Mouse (Mus musculus): Measurements from ENCODE around the gene Zfp169.

Gene Zfp169

DNA sequence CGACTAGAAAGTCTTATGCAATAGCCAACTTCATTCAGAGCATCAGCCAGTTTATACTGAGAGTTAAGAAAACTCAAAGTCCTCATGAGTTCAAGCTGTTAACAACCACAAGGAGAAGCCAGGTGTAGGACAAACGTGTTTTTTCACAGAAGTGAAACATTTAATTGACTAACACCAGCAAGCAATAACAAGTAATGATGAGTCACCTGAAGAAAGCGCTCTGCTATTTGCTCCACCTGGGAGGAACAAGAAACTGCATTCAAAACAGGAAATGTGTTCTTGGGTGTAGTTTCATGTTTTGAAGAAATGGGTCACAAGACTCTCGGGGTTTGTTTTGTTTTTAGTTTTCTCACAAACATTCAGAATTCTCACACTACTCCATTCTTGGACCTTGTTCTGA, 2.6 kb upstream of the Zfp169 start:
- DNase-seq: no peak

DNA sequence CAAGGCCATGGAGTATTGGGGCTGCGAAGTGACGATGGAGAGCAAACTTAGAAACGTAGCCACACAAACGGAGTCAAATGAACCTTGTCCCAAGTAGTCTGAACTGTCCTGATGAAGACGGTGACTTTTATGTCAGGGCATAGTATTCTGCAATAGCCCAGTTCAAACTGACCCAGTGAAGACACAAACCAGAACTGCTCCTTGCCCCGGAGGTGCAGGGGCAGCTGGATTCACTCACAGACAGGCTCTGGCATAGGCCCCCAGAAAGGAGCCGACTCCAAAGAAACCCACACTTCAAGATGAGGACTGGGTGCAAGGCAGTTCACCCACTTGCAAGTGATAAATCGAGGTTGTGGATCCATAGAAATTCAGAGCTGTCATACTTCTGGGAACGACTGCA, 4.6 kb downstream of the Zfp169 start:
- no peak for DNase-seq

DNA sequence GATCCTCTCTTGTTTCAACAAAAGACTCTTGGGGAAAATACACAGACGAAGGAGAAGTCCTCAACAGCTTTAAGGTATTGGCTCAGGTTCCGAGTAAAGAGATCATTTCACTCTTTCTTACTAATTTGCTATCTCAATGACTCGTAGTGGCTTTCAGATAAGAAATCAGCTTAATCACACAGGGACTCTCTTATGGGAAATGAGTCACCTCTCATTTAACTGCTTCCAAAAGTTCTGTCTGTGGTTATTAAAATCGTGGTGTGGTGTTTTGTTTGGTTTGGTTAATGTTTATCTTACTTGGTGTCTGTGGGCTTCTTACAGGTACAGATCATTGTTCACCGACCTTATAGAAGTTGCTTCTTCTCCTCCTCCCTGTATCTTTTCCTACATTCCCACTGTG, 10.8 kb downstream of the Zfp169 start:
- no peak for DNase-seq

DNA sequence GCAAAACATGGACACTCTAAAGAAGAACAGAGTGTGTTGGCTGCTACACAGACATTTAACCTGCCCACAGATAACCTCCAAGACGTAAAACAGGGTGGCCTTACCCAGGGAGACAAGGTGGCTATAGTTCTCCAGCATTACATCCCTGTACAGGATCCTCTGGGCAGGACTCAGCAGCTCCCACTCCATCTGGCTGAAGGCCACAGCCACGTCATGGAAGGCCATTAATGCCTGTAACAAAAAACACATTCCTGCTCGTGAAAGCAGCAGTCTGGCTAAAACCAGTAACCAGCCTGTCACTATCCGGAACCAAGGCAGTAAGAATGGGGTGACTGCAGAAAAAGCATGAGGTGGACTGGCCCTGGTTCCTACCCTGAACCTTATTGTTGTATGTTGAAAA, 14.6 kb downstream of the Zfp169 start:
- DNase-seq: peak; percentile 82

DNA sequence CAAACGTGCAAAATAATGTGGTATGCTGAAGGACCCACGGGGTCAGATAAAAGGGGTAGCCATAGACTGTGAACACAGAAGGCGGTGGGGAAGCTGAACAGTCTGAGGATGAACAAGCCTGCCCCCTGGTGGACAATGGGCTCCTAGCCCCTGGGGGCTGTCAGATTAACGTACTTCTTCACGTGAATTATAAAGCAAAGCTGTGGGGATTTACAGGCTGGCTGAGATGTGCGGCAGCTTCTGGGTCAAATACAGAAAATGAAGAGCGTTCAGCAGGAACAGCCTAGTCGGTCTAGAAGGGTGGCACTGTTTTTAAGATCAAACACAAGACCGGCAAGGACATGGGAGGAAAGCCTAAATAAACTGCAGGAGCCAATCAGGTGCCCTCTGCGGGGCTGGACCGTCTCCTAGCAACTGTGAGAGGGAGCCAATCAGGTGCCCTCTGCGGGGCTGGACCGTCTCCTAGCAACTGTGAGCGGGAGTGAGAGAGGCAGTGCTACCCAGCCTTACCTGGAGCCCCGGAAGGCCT, 15.5 kb downstream of the Zfp169 start:
- DNase-seq: peak; percentile 47

DNA sequence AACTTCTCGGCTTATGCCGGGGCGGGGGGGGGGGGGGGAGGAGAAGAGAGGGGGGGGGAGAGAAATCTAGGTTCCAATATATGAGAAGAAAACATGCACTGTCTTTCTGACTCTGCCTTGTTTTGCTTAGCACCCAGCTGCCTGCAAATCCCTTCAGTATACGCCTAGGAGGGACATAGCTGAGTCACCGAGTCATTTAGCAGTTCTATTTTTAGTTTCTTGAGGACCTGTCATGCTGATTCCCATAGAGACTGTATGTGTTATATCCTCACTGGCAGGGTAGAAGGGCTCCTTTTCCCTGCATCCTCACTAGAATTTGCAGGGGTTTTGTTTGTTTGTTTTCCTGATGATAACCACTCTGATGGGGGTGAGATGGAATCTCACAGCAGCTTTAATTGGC, 20.1 kb downstream of the Zfp169 start:
- no peak for DNase-seq

DNA sequence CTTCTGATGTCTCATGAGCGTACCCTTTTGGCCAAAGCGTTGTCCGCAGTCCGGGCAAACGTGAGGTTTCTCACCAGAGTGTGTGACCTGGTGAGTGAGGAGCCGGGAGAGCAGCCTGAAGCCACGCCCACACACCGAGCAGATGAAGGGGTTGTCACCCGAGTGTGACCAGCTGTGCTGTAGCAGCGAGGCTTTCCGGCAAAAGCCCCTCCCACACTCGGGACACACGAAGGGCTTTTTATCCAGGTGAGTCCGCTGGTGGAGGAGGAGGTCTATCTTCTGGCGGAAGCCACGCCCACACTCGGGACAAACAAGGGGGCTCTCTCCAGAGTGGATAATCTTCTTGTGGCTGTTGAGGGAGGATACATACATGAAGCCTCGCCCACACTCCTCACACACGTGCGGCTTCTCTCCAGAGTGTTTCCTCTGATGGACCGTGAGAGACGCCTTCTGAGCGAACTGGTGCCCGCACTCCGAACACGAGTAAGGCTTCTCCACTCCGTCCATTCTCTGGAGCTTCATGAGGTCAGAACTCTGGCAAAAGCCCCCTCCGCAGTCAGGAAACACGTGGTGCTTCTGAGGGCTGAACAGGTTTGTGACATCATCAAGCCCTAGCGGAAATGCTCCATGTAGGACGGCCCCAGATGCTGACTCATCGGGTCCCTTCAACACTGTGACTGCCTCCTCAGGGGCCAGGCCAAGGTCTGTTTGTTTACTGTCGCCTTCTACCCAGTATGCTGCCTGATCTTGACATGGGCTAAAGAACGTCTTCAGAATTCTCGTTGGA, 22.7 kb downstream of the Zfp169 start:
- no peak for DNase-seq

DNA sequence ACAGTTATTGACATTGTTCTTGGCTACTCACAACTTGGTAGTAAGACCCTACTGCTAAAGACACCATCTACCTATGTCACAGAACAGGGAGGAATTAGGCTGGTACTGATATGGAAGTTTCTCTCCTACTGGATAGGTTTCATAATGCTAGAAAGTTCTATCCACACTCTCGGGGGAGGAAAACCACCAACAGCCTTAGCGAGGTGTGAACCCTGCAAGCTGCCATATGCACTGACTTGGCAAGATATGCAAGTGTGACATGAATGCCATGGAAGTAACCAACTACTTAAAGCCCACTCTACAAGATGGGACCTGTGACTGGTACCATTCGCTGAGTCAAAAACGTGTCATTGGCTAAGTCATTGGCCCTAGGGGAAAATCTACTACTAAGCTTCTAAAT, 29.6 kb downstream of the Zfp169 start:
- DNase-seq: no peak

DNA sequence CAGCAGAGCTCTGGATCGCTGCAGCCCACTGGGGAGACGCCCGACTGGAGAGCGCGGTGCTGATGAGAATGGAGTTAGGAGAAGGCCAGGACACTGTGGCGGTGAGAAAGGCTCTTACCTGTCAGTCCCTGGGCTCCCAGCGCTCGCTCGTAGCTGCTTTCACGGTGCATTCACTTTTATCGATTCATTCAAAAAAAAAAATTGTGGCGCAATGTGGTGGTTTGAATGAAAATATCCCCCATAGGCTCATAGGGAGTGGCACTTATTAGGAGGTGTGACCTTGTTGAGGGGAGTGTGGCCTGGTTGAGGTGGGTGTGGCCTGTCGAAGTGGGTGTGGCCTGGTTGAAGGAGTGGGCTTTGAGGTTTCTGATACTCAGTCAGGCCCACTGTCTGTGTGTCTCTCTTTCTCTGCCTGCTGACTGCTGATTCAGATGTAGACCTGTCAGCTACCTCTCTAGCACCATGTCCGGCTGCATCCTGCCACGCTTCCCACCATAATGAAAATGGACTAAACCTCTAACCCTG, 44.5 kb downstream of the Zfp169 start:
- no peak for DNase-seq

DNA sequence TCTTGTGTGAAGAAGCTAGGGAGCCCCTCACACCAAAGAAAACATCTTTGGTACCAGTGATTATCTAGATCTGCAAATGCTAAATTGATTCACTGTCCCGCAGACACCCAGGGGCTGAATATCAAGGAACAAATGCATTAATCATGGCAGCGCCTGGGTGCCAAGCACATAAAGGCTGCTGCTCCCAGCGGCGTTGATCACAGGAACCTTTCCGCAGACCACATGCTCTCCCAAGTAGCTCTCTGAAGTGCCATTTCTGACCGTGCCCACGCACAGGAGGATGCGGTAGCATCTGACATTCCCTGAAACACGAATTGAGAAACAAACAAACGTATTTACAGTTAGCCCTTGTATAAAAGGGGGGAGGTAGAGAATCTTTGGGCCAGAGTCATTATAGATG, 47.1 kb downstream of the Zfp169 start:
- no peak for DNase-seq

DNA sequence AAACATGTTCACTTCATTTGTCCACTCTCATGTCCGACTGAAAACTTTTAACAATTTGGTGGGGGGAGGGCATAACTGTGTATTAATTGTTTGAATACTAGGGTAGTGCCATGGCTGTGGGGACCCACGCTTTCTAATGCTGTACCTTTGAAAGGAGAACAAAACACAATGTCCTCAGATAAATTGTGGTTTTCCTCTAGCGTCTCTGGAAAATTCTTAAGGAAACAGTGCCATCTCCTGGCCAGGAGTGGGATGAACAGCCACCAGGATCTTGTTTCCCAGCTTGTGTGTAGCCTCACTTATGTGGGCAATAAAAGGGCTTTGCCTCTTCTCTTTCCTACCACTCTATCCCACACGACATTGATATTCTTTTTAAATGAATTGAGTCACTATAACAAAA, 49.1 kb downstream of the Zfp169 start:
- peak; percentile 78 for DNase-seq

DNA sequence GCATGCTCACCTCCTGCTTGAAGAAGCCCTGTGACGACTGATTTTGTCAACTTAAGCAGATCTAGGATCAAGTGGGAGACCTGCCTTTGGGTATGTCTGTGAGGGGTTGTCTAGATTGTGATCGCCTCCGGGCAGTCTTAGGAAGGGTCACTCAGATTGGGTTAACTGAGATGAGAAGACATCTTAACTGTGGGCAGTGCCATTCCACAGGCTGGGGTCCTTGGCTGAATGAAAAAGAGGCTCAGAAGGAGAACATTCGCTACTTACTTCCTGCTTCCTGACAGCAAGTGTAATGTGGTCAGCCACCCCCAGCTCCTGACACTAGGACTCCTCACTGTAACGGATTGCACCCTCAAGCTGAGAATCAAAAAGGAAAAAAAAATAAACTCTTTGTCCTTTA, 54.0 kb downstream of the Zfp169 start:
- no peak for DNase-seq

DNA sequence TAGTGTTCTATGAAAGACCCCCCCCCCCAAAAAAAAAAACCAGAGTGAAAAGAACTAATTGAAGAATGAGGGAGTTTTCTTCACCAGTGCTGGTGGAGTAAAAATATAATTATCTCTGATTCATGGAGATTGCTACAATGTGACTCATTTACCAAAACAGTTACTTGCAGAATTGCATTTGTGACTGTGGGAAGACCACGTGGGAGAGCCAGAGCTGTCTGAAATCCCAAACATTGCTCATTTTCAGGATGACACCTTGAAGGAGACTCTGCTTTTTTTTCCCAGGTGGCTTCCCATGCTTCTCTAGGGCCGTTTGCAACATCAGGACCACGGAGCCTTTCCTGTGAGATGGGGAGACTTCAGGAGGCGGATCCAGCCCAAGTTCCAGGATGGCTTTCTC, 65.1 kb downstream of the Zfp169 start:
- DNase-seq: no peak

DNA sequence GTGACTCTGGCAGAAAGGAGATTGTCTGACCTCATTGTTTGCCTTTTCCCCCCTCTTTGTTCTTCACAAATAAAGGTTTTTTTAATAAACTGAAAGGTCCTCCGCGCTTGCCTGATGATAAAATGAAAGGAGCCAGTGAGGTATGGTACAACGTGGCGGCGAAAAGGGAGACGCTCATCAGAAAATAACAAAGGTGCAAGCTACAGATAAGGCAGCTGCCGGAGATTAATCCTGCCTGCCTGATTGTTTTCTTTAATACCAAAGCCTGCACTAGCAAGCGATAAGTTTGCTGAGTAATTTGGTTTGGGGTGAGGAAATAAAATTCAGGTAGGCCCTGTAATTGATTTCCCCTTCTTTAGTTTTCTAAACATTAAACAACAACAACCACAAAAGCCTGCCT, 69.3 kb downstream of the Zfp169 start:
- no peak for DNase-seq

DNA sequence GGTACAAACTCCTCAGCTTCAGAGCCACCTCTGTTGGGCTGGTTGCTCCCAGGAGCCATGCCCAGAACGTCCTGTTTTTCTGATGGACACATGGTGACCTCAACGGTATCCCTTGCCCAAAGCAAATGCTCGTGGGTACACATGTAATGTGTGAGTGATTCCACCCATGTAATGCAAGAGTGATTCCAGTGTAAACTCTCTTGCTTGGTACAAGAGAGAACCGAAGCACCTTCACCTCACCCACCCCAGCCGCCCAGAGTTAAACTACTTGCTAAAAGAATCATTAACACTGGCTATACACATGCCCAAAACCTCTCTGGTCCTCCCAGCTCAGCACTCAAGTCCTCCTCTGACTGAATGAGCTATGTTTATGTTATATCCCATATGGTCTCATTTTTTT, 74.9 kb downstream of the Zfp169 start:
- DNase-seq: no peak

All from kidney, postnatal 14 days (tissue).